Mouse (Mus musculus) brown adipose tissue, adult 24 weeks (tissue): Measurements from ENCODE around the gene Tanc1. TPM values are rescaled to one million over a fixed set of nuclear protein-coding genes. Genes with fewer than 3 reads are reported as not detected.
A peak's percentile ranks its signal among the peaks of the same experiment; 100 is the strongest.

ENCODE experiments used
- H3K27ac ChIP-seq: fragments of 200-500 bp; replicated peaks from 2 replicates; pipeline ENCODE4 v1.5.1; 2012; ENCODE audit warnings: low read depth, mild to moderate bottlenecking, low read length
- H3K4me1 ChIP-seq: fragments of 200-500 bp; 2 replicates; pipeline ENCODE4 v1.6.1; 2012; ENCODE audit warnings: low read length, mixed read lengths; ENCODE audit not compliant: control insufficient read depth, insufficient read depth, insufficient read length
- H3K4me3 ChIP-seq: fragments of 200-500 bp; 2 replicates; pipeline ENCODE4 v1.5.1; 2012; ENCODE audit warnings: low read depth, mild to moderate bottlenecking, low read length, moderate library complexity; ENCODE audit not compliant: insufficient read depth
- polyA plus RNA-seq: library from polyadenylated mRNA; stranded (reverse); fragments of >200 nt; gene quantifications from 2 replicates; pipeline ENCODE4 v1.2.4, GENCODE M21; 2012; ENCODE audit not compliant: missing spikeins, insufficient read depth, insufficient read length

Gene Tanc1
- polyA plus RNA-seq, 1 experiment, result 9.7 TPM

DNA sequence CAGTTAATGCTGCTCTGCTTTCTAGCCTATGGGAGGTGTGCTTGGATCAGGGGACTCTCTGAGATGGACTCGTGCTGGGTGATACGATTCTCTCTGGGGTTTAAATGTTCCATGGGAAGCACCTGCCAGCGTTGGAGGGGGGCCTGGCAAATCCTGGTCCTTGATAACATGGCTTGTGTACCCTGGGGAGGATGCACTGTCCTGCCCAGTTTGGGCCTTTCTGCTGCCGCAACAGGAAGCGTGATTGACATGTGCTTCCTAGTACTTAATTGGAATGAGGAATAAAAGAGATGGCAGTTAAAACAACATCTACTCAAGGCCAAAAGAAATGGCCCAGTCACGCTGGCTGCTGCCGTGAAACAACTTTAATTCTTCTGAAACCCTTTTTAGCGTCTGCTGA lies 109.3 kb downstream of the Tanc1 start:
- H3K4me3 ChIP-seq, result no peak overlapping the region
- H3K27ac ChIP-seq, result peak overlapping the region; percentile 79
- H3K4me1 ChIP-seq, result peaks cover 32% of the 10 kb centered on the region

DNA sequence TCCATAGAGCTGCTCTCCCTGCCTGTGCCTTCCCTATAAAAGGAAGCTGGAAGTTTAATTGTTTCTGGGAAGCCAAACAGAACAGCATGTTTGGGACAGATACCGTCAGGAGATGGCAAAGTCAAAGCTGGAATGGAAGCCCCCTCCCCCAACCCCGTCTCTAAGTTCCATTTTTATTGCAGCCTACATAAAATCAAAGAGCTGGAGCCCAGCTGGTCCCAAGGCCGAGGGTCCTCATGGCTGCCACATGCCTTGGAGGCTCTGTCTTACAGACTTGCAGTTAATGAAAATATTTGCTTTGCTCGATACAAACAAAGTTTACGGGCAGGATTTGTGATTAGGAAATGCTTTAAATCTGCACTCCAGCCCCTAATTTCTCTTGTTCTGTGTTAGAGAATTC lies 109.9 kb downstream of the Tanc1 start:
- Histone ChIP-seq H3K27ac (peak overlapping the region; percentile 79), H3K4me3 (no peak overlapping the region), H3K4me1 (peaks cover 32% of the 10 kb centered on the region)

DNA sequence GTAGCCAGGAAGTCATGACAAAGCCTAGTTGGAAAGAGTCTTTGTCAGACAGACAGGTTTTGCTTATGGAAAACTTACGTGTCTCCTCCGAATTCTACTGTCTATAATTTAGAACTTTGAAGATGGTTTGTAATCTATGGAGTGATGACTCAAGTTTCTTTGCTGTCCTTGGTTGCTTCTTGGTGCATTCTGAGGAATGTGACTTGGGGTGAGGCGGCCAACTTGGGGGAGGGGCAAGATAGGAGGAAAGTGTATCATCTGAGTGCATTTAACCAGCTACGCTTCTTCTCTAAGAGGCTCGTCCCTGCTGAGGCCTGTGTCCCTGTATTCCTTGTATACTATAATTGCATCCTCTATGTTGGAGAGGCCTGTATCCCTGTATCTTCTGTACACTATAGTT lies 111.5 kb downstream of the Tanc1 start:
- Histone ChIP-seq H3K27ac (no peak overlapping the region), H3K4me1 (peaks cover 27% of the 10 kb centered on the region), H3K4me3 (no peak overlapping the region)

DNA sequence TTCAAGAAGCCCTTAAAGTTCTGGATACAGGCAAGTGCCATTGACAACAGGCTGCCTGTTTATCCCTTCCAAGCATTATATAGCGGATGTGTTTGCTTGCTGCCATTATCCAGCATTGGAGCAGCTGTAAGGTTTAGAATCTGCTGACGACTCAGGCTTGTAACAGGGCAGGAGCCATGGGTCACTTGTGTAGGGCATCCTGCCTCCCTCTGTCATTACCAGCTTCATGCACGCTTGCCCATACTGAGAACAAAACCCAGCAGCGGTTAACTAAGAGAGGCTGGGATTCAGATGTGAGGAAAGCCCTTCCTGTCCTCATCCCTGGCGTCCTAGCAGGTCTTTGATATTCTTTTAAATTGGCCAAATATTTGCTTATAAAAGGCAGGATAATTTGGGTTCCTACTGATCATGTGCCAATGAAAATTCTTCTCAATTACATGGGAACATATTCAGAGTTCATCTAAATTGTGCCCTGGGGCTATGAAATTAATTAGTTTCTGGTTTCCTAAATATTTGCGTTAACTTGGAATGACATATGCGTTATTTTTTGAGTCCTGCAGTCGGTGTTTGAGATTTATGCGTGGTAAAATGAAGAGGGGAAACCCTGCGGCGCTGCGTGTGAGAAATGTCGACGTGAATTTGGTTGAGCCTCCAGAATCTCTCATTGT lies 113.8 kb downstream of the Tanc1 start:
- Histone ChIP-seq H3K4me1 (peaks cover 19% of the 10 kb centered on the region), H3K27ac (peak overlapping the region; percentile 91), H3K4me3 (no peak overlapping the region)

DNA sequence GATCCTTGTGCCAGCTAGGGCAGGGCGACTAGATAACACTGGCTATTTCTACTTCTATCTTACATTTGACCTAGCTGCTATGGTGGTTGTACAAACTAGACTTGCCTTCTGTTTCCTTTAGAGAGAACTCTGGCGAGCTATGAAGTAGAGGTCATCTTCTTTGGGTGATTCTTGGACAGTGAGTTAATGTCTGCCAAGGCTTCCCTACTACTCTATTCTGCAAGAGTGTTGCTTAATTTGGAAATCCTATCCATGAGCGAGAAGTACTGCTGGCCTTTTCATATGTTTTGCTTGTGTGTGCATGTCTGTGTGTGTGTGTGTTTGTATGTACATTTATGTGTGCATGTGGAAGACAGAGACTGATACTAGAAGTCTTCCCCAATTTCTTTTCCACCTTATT lies 120.0 kb downstream of the Tanc1 start:
- H3K4me1 ChIP-seq, result peaks cover 5% of the 10 kb centered on the region
- no peak overlapping the region for H3K27ac ChIP-seq
- no peak overlapping the region for H3K4me3 ChIP-seq

DNA sequence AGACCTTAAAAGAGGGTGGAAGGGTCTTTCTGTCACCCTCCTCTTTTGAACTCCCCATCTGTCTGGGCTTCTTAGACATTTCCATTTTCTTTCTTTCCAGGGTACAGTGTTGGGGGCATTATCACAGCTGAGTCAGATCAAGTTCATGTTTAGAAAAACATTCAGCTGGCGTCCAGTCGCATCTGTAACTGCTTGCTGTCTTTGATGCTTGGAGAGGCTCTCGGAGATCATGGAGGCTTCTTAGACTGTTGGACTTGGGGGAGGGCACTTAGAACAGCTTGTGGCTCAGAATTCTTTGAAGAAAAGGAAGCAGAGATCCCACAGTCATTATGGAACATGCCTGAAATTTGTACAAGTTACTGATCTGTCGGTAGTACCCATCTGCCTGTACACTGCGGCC lies 121.6 kb downstream of the Tanc1 start:
- Histone ChIP-seq H3K4me3 (no peak overlapping the region), H3K4me1 (peaks cover 8% of the 10 kb centered on the region), H3K27ac (no peak overlapping the region)

DNA sequence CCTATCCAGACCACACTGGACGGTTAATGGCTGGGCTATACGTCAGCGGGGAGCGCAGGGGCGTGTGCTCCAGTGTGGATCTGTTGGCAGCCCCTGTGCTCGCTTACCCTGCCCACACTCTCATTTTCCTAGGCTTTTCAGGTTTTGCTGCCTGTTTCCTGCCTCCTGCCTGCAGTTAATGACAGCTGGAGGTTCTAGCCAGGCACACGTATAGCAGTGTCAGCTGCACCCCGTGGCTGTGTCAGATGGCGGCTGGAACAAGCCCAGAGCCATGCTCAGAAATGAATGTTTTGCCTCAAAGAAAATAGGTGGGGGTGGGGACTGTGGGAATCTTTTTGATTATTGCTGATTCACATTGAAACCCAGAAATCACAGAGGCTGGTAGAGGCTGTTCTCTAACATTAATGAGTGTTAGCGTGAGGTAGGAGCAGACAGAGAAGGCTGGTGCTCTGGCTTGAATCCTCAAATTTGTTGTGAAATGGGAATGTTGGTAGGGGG lies 124.6 kb downstream of the Tanc1 start:
- no peak overlapping the region for H3K27ac ChIP-seq
- H3K4me3 ChIP-seq, result no peak overlapping the region
- H3K4me1 ChIP-seq, result peaks cover 10% of the 10 kb centered on the region

DNA sequence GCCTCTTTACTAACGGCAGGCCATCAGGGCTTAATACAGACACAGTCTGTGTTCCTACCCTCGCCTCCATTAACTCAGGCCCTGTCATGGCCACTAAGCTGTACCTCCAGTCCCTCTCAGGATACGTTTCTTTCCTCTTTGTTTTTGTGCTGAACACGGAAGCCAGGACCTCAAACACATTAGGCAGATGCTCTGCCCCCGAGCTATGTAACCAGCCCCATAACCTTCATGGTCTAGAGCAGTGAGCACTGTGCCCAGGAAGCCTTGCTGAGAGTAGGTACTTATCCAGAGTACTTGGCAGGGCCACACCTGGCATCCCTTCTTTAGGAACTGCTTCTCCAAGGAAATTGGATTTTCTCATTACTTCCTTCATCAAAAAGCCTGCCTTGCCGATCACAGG lies 125.5 kb downstream of the Tanc1 start:
- Histone ChIP-seq H3K27ac (no peak overlapping the region), H3K4me3 (no peak overlapping the region), H3K4me1 (peaks cover 11% of the 10 kb centered on the region)

DNA sequence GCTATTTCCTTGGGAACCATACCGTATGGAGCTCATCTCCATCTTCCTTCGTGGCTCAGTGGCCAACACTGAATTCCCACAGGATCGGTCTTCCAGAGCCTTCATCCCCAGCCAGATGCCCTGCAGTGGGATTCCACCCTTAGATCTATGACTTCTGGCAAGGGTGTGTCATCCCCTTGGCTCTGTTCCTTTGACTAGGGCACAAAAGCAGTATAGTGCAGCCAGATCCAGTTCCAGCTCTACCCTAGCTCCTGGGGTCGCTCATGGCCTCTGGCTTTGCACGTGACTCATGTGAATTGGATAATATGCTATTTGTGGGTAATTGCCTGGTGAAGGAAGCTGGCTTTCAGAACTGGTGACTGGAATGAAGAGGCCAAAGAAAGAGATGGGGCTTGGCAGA lies 126.5 kb downstream of the Tanc1 start:
- Histone ChIP-seq H3K4me1 (peaks cover 11% of the 10 kb centered on the region), H3K27ac (no peak overlapping the region), H3K4me3 (no peak overlapping the region)

DNA sequence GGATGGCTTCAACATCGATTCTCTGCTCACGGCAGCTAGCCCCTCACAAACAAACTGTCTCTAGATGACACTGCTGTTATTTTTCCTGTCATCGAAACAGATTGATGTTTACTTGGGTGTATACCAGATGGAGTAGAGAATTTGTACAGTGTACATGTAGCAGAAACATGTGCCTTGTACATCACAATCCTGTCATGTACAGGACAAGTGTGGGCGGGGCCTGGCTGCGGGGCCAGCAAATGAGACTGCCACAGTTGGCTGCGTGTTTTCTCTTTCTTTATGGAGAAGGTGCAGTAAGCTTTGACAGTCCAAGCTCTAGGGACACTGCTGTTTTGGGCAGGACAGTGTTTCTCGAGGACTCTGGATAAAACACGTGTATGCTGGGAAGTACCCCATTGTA lies 127.2 kb downstream of the Tanc1 start:
- no peak overlapping the region for H3K4me3 ChIP-seq
- H3K4me1 ChIP-seq, result peaks cover 11% of the 10 kb centered on the region
- H3K27ac ChIP-seq, result no peak overlapping the region

DNA sequence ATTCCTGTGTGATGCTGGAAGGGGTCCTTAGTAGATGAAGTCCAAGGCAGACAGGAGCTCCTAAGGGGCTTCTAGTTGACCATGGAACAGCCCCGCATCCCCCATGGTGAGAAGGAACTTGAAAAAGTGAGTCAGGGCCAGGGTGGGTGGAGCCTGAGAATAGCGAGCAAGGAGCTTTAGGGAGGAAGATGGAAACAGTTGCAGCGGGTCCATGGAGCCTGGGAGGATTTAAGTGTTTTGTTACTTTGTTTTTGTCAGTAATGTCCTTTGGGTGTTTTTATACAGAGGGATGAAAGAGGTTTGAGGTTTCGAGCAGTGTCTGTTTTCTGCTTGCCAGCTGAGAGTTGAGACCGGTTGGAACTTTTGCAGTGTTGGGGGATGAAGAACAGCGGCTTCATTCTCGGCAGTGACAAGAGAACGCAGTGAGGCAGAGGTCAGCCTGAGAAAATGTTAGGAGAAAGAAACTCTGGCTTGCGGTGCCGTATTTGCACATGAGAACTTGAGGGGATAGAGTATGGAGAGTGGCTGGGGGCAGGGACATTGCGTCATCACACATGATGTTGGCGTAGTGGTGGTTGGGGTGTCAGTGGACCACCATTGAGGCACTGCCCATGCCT lies 130.8 kb downstream of the Tanc1 start:
- Histone ChIP-seq H3K4me1 (peaks cover 11% of the 10 kb centered on the region), H3K27ac (0 out of 2 replicates have a peak overlapping the region, but pooled peaks have one; percentile 22), H3K4me3 (no peak overlapping the region)

DNA sequence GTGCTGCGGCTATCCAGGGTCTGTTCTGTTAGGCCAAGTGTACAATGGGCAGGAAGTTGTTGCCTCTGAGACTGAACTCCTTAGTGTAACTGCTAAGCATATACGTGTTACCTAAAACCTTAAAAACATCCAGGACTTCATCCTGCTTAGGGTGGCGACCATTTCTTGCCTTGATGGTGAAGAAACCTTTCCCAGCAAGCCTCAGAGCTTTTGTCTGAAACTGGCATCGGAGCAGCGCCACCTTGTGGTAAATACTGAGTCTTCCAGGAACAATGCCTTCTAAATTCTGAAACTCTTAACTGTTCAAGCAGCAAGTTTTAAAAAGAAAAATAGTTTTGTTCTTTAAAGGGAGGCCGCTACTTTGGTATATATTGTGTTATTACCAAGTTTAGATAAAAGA lies 133.6 kb downstream of the Tanc1 start:
- Histone ChIP-seq H3K4me1 (peaks cover 13% of the 10 kb centered on the region), H3K4me3 (no peak overlapping the region), H3K27ac (no peak overlapping the region)

DNA sequence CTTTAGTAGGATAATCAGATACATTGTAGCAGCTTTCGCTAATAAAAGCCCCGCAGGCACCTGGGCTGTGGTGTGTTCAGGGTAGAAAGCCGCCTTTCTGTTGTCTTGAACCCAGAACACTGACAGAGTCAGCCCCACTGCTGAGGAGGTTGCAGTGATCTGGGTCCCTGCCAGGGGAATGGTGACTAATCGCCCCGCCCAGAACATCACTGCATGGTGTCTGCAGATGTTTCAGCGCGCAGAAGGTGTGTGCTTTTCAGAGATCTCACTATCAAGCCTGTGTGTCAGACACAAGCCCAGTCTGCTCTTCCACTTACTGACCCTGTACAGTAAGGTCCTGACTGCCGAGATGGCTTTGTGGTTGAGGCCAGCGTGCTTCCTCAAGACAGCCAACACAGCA lies 134.2 kb downstream of the Tanc1 start:
- H3K4me1 ChIP-seq, result peaks cover 13% of the 10 kb centered on the region
- H3K27ac ChIP-seq, result no peak overlapping the region
- H3K4me3 ChIP-seq, result no peak overlapping the region

DNA sequence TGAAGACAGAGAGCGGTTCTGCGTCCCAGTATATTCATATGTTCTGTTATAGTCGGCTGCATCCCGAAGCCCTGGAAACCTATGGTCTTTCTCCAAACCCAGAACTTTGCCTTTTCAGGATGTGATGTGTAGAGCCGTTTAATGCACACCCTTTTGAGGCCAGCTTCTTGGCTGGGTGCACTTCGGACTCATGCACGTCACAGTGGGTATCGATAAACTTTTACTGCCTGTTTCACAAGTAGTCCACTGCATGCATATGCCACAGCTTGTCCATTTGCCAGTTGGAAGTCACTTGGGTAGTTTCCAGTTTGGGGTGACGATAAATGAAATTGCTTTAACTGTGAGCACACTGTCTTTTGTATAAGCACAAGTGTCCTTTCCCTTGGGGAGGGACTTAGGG lies 135.9 kb downstream of the Tanc1 start:
- peaks cover 9% of the 10 kb centered on the region; the same call in 1 of the 2 replicates for H3K4me1 ChIP-seq
- H3K27ac ChIP-seq, result no peak overlapping the region
- H3K4me3 ChIP-seq, result no peak overlapping the region

DNA sequence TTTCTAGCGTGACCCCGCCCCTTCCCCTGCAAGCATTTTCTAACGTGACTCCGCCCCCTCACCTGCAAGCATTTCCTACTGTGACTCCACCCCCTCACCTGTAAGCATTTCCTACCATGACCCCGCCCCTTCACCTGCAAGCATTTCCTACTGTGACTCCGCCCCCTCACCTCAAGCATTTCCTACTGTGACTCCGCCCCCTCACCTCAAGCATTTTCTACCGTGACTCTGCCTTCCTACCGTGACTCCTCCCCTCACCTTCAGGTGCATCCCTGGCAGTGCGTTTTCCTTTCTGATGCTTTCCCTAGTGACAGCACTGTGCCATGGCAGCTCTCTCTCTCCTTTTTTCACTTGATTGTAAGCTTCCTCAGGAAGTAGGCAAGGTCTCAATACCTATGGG lies 137.5 kb downstream of the Tanc1 start:
- Histone ChIP-seq H3K4me3 (no peak overlapping the region), H3K27ac (no peak overlapping the region), H3K4me1 (peaks cover 9% of the 10 kb centered on the region; the same call in 1 of the 2 replicates)

DNA sequence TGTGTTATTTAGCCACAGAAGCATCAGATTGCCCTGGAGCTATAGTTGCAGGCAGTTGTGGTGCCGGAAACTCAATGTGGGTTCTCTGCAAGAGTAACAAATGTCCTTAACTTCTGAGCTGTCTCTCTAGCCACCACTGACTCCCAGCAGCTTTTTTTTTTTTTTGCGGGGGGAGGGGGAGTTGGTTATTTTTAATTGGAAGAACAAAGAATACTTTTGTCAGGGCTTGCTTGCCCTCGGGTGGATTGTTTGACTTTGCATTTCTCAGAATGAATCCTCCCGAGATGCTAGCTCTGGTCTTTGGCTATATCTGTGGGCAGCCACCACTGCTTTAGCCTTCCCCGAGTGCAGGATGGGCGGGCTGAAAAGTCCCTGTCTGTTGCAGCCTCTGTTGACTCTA lies 139.3 kb downstream of the Tanc1 start:
- H3K4me3 ChIP-seq, result no peak overlapping the region
- no peak overlapping the region for H3K27ac ChIP-seq
- peaks cover 8% of the 10 kb centered on the region; the same call in 1 of the 2 replicates for H3K4me1 ChIP-seq
